Mouse (Mus musculus) G1E-ER4 (cell line): Measurements from ENCODE around the gene Tdp2. TPM values are rescaled to one million over a fixed set of nuclear protein-coding genes. Genes with fewer than 3 reads are reported as not detected.

ENCODE experiments used
- GATA1 ChIP-seq: IDR thresholded peaks from one replicate; pipeline ENCODE4 v1.8.0; 2012; ENCODE audit warnings: low read length, inconsistent platforms
- polyA plus RNA-seq: library from polyadenylated mRNA; stranded (reverse); fragments of >175 nt; gene quantifications from 2 replicates; pipeline ENCODE4 v1.2.3, GENCODE M21; 2012

Tdp2 gene
- 49.8 and 53.5 TPM in 2 replicates for polyA plus RNA-seq

- no peak for TF ChIP-seq GATA1
These were observed at the start of gene Tdp2, which contains the start of gene Acot13 for GRCm38 (mm10) chr13:24831353-24832130. TSS of gene Tdp2 (plus strand) at chr13:24831679. TSS of gene Acot13 (minus strand) at chr13:24831540.

GRCm38 (mm10) chr13:24781916-24782315 lies 49.6 kb upstream of the Tdp2 start:
- no peak for TF ChIP-seq GATA1

- no peak for TF ChIP-seq GATA1
These were observed 45.4 kb upstream of the Tdp2 start for GRCm38 (mm10) chr13:24786014-24786490.

DNA sequence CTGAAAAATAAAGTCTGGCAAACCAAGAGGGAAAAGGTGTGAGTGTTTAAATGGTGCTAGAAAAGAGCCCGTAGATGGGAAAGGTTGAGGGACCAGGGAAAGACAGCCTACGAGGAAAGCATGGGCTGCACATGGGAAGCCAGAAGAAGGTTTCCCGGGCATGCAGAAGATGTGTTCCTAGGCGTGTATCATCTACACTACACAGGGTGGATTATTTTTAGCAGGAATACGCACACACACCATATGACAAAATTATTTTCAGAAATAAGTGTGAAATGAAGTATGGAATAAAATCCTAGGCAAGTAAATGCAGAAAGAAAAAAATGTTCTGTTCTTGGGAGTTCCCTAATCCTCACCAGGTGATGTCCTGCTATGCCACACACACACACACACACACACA lies 44.0 kb upstream of the Tdp2 start:
- no peak for TF ChIP-seq GATA1

DNA sequence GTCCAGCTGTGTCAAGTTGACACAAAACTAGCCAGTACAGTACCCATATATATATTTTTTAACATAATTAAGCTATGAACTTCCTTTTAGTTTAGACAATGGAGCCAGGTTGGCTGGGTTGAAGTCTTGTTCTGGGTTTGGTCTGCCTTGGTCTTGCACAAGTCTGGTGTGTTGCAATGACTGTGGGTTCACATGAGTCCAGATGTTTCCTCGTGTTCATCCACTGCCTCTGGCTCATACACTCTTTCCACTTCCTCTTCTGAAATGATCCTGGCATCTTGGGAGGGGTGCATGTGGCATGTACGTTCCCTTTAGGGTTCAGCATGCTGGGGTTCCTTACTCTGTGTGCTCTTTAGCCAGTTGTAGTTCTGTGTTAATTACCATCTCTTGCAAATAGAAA lies 40.1 kb upstream of the Tdp2 start:
- TF ChIP-seq GATA1, result no peak

- TF ChIP-seq GATA1, result no peak
These were observed 39.0 kb upstream of the Tdp2 start for GRCm38 (mm10) chr13:24792411-24793045.

DNA sequence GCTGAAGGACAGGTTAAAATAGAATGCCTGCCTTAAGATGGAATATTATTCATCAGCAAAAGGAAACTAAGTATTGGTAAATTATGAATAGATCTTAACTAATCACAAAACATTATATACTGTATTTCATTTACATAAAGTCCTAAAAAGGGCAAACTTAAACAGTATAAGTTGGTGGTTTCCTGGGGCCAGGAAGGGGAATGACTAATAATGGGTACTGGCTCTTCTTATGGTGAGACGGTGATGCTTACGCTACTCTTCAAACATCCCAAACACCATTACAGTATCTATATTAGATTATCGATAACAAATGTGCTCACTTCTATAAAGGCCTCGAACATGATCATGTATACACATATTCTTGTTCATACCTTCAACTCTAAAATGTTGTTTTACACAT lies 32.8 kb upstream of the Tdp2 start:
- no peak for TF ChIP-seq GATA1

- no peak for TF ChIP-seq GATA1
These were observed 32.1 kb upstream of the Tdp2 start for GRCm38 (mm10) chr13:24799378-24799777.

DNA sequence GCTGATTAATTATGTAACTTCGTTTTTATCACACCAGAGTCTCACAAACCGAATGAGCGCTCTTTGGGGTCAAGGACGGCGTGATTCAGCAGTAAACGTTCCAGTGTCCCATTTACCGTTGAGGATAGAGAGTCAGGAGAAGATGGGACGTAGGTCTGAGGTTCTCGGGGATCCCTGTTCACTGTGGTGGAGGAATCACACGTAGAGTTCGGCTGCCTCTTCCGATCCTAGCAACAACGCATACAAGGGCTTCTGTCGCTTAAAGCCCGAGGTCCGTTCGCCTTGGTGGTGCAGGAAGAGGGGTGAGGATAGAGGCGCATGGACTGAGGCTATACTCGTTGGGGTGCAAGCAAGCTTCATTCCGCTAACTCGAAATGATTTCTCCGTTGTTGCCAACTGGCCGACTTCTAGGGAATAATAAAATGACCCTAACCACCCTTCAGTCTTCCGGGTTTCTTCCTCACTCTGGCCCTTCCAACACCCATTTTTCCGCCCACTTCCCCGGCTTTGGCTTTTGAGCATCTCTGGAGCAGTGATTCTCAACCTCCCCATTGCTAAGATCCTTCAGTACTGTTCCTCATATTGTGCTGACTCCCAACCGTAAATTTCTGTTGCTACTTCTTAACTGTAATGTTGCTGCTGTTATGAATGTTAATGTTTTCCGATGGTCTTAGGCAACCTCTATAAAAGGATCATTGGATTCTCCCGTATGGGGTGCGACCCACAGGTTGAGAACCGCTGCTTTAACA lies 31.4 kb upstream of the Tdp2 start:
- TF ChIP-seq GATA1, result no peak

- no peak for TF ChIP-seq GATA1
These were observed 30.7 kb upstream of the Tdp2 start for GRCm38 (mm10) chr13:24800674-24801307.

DNA sequence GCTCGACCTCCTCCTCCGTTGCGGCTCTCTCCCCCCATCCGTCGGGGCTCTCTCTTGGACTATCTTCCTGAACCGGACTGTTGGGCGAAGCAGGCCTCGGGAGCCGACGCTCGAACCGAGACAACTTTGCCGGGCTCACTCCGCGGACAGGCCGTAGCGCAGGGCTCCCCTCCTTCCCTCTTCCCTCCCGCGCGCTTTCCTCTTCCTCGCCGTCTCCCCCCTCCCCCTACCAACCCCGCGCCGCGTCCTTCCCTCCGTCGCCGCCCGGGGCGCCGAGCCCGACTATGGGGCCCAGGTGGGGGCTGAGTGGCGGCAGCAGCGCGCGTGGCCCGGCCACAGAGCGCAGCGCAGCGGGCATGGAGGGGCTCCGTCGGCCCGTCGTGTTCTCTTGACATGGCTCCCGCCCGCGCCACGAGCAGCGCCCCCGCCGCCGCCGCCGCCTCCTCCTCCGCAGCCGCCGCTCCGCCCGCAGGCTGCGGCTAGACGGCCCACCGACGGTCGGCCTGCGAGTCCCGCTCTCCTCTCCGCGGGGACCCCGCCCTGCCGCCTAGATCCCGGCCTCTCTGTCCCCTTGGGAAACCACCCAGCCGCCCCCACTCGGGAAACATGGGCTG lies 30.1 kb upstream of the Tdp2 start, which contains the start of gene BC005537:
Gene BC005537 (plus strand): TSS at position 350 of the 614 bp plus-strand sequence.
- no peak for TF ChIP-seq GATA1

GRCm38 (mm10) chr13:24802131-24802691 lies 29.3 kb upstream of the Tdp2 start:
- TF ChIP-seq GATA1, result no peak

DNA sequence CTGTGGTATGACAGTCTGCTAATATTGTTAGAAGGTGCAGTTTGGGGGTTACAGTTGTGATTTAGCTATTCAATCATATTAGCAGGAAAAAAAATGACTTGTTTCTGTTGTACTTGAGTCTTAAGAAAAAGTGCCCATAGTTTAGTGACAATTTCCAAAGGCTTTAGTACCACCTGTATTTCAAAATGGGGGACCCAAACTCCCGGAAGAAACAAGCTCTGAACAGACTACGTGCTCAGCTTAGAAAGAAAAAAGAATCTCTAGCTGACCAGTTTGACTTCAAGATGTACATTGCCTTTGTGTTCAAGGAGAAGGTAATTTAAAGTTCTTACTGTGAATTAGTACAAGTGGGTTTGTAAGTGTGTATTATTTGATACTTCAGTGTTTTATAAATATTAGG lies 28.3 kb upstream of the Tdp2 start:
- no peak for TF ChIP-seq GATA1

- no peak for TF ChIP-seq GATA1
These were observed 25.4 kb upstream of the Tdp2 start for GRCm38 (mm10) chr13:24806079-24806478.

- no peak for TF ChIP-seq GATA1
These were observed 19.0 kb upstream of the Tdp2 start for GRCm38 (mm10) chr13:24812521-24812920.
